Mouse (Mus musculus) erythroid progenitor cell, adult 5-6 weeks (primary cell): ENCODE results near the gene Nod1. TPM values are rescaled to one million over a fixed set of nuclear protein-coding genes. Genes with fewer than 3 reads are reported as not detected.

ENCODE experiments used
- ATAC-seq: replicated peaks from 2 replicates; pipeline ENCODE4 v1.8.0; 2016; ENCODE audit warnings: moderate number of reproducible peaks, mild to moderate bottlenecking, moderate TSS enrichment, inconsistent platforms; ENCODE audit not compliant: poor library complexity, low FRiP score, severe bottlenecking
- total RNA-seq, 2 experiments: library from RNA; stranded (forward) in 1 of 2; stranded (reverse) in 1 of 2; fragments of 150-400 nt in 1 of 2; fragments of 186-747, 209-891 nt in 1 of 2; gene quantifications; 2 replicates each; pipeline versions ENCODE4 v1.2.3 to v1.2.4; 2015 to 2017; ENCODE audit warnings: low replicate concordance in 2 of 2

The Nod1 gene
- total RNA-seq (2015; ENCODE audit: low replicate concordance), result 1.8 and 16.3 TPM in 2 replicates
- 0.98 and 2.3 TPM in 2 replicates for total RNA-seq (2017; ENCODE audit: low replicate concordance)

- peak; percentile 68; the same call in 1 of the 2 replicates for ATAC-seq
Observed at GRCm38 (mm10) chr6:54972111-54972928, at the start of gene Nod1. Gene Nod1, minus strand, starts transcription at chr6:54972612.

DNA sequence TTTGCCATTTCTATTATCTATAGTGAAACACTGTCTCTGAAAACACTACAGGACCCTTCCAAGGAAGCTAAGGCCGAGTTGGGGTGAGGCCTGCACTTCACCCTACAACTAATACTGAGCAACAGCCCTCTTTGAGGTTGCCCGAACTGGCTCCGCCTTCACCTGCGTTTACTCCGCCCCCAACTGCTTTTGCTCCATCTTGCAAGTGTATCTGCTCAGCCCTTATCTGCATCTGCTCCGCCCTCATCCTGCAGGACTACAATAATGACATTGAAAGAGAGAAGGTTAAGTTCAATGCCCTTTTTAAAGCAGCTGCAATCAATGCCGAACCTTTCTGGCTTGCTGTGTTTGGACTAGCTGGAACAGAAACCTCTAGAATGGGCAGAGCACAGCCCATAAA is 49.4 kb upstream of the Nod1 start:
- no peak for ATAC-seq

- ATAC-seq, result no peak
Observed at GRCm38 (mm10) chr6:55018417-55018816, 46.0 kb upstream of the Nod1 start.

DNA sequence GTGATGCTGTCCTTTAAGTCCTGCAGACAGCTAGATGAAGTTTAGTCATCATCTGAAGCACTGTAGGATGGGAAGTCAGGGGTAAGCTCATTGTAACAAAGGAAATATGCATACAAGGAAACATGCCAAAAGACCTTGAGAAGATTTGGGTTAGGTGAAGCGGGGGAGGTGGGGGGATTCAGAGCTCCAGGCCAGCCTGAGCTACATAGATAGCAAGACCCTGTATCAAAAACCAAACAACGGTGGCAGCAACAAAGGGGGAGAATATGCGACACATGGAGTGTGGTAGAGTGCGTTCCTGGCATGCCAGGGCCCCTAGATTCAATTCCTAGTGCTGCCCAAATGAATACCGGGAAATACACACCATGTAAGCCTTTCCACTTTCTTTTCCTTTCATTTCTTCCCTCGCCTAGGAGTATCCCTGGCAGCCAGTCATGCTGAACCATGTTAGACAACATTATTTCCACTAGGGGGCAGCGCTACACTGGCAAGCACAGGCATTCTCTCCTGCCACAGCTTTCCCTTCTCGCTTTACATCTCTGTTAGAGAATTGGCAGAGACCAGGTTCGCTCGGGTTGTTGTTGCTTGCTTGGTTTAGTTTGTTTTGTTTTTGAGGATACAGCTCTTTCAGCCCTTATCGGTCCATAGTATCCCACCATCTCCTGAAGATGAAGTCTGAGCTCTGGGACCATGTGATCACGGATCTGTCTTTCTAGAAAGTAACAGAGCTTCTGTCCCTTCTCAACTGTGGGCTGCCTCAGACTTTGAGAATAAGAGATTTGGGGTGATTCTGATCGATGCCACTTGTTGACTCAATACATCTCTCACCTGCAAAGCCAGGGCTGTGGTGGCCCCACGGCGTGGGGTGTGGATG is 44.5 kb upstream of the Nod1 start:
- peak; percentile 77 for ATAC-seq

DNA sequence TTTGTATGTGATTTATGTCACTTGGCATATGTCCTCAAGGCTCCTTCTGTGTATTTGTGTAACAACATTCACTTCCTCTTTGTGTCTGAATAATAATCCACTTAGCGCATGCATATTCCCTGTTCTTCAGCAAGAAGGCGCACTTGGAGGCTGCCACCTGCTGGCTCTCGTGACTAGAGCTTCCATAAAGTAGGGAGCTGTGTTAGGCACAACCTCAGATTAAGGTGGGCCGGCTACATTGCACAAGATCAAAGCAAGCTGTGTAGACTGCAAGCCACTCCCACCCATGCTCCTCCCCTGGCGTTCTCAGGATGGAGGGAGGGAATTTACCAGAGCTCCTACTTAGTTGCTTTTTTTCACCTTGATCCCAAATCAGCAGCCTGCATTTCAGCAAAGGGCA is 43.8 kb upstream of the Nod1 start:
- ATAC-seq, result peak; percentile 50; the same call in 1 of the 2 replicates

- ATAC-seq, result no peak
Observed at GRCm38 (mm10) chr6:55014184-55014583, 41.8 kb upstream of the Nod1 start.

DNA sequence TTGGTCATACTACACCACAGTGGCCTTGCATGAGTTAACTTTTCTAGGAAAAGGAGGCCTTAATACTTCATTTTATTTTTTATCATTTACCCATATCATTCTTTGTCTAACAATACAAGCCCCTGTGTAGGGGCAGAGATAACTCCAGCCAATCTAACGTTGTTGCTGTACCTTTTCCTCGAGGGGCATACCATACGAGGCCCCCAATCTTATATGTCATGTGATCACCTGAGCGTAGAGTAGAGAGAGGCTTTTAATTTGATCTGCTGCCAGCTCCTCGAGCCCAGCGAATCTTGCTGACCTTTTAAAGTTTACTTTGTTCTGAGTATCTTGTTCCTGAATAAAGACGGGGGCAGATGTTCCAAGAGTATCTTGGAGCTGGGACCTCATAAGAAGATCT is 40.1 kb upstream of the Nod1 start:
- ATAC-seq, result no peak

- no peak for ATAC-seq
Observed at GRCm38 (mm10) chr6:55010330-55011091, 38.1 kb upstream of the Nod1 start.

DNA sequence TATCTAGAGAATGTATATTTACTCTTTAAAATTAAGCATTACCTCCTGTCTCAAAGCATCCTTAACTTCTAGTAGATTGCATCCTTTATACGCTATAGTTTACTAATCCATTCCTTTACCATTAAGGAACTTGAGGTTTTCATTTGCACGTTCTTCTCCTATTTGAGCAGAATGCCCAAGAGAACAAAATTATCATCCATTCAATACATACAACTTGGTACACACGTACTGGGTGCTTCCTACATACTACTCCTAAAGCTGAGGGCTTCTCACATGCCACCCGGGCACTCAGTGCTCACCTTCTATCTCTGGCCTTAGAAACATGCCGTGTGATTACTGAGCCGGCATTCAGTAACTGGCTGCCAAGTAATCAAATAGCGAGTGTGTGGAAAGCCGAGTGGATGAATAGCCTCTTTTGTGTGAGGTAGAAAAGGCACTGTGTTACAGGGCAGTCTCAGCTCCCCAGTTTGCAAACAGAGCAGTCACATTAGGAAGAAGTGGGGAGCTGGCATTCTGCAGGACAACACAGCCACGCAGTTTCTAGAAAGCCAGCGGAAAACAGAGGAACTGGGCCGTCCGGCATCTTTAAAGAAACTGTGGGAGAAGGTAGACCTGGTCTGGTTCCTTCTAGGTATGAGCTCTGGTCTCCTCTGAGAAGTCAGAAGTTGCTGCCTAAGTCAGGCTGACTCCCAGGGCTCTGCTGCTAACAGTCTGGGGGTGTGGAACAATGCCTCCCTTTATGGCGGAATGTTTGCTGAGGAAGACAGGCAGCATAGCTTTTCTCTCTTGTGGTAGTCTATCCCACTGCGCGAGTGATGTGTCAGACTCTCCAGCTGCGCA is 37.2 kb upstream of the Nod1 start:
- no peak for ATAC-seq

DNA sequence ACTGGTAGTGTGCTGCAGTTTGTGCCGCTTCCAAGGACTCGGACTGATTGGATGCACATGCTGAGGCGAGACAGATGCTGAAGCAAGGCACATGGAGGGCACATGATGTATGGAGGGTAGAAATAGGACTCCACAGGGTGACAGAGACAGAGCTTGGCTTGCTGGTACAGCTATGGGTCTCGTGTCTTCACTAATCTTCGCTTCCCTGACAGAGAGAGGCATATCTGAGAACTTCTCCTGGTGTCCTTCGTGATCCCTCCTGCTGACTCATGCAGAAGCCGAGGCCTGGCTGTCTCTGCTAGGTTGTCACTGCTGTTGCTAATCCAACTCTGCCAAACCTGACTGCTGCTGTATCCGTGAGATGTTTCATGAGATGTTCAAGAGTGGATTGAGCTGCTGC is 36.0 kb upstream of the Nod1 start:
- no peak for ATAC-seq

- ATAC-seq, result no peak
Observed at GRCm38 (mm10) chr6:55003559-55003958, 31.1 kb upstream of the Nod1 start.

GRCm38 (mm10) chr6:55002438-55002837 is 30.0 kb upstream of the Nod1 start:
- ATAC-seq, result no peak

DNA sequence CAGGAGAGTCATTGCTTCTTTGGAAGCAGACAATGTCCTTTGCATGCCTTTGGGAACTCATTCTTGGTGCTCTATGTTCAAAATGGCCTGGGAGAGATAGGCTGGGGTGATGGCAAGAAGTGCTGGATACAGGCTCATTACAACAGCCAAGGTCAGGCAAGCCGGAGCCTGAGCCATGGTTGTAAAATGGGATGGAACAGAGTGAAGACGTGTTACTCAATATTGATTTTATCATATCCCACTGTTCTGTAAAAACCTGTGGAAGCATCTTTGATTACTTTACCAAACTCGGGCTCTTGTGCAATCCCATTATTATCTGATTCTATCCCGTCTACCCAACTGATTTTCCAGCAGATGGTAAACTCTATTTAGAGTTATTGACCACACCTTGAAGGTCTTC is 28.9 kb upstream of the Nod1 start:
- ATAC-seq, result no peak

DNA sequence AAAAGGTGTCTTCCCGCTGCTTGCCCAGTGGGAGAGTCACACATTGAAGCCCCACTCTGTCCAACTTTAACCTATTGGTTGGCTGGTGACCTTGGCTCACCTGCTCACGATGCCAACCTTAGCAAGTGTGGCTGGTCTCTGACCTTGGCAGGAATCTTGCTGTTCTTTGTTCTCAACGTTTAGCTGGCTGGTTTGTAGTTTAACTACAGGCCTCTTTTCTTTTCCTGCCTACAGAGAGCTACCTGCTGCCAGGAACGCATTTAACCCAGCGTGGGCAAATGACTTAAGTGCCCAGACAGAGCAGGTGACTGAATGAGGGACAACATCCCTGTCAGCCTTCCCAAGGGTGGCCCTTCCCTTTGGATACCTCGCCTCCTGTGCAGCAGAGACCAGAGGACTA is 25.3 kb upstream of the Nod1 start:
- no peak for ATAC-seq

- no peak for ATAC-seq
Observed at GRCm38 (mm10) chr6:54996361-54996760, 23.9 kb upstream of the Nod1 start.

DNA sequence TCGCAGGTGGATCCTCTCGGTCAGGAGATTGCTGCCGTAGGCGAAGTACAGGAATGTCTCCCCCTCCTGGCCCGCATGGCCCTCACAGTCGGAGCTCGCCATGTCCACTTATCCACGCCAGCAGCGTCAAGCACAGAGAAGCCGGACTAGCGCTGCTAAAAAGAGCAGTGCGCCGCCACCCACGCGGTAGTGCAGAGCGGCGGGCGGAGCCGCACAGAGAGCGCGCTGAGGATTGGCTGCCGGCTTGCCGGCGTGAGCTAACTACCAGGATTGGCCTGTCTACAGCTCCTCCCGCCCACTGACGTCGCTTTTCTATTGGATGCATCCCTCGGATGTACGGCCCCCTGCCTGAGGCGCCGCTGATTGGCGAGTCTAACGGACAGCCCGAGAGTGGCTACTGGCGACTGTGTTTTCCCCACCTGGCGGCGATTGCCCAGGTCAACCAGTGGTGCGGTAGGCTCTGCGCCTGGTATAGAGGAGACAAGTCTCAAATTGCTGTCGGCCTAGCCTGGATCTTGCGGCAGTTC is 20.4 kb upstream of the Nod1 start, which contains the start of gene Ggct:
Gene Ggct (minus strand): TSS at position 217 of the 527 bp plus-strand sequence.
- ATAC-seq, result peak; percentile 100

GRCm38 (mm10) chr6:54992141-54992540 is 19.7 kb upstream of the Nod1 start:
- ATAC-seq, result no peak

GRCm38 (mm10) chr6:54991189-54991588 is 18.8 kb upstream of the Nod1 start:
- no peak for ATAC-seq

DNA sequence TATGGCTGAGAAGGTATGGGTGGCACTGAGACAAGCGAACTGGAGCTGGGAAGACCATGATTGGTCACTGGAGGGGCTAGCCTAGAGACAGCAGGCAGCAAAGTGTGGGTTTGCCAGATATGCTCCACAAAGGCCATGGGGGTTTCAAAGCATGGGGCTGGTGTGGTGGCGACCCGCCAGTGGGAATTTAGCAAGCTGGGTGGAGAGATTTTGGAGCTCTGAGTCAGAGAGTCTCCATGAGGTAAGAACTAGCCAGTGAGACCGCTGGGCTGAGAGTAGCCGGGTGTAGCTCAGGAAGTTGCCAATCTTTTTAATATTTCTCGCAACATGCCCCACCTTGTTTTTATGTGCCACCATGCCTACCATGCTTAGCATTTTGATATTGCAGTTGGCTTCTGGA is 15.7 kb upstream of the Nod1 start:
- ATAC-seq, result no peak
